Mouse (Mus musculus) ES-E14 (cell line): ENCODE results near the gene Hpdl. TPM values are rescaled to one million over a fixed set of nuclear protein-coding genes. Genes with fewer than 3 reads are reported as not detected.

Source experiments
- DNase-seq: peaks from one replicate; pipeline ENCODE4 v3.0.0-alpha.2; 2013; ENCODE audit warnings: low read depth, low spot score
- H3K27ac ChIP-seq: 2 replicates; pipeline ENCODE4 v1.5.1; 2012; ENCODE audit warnings: low read depth, mild to moderate bottlenecking, low read length, moderate library complexity, mixed read lengths; ENCODE audit not compliant: poor library complexity, insufficient read depth, severe bottlenecking
- H3K36me3 ChIP-seq: 2 replicates; pipeline ENCODE4 v1.6.1; 2012; ENCODE audit warnings: mild to moderate bottlenecking, low read length, moderate library complexity, mixed read lengths; ENCODE audit not compliant: control insufficient read depth, poor library complexity, insufficient read depth, severe bottlenecking
- H3K4me1 ChIP-seq, 2 experiments: fragments of 150-350 bp in 1 of 2; sonication (generic) in 1 of 2; 2 replicates each; pipeline ENCODE4 v1.6.1; 2012; ENCODE audit warnings: low read length in 2 of 2, mild to moderate bottlenecking in 1 of 2, mixed read lengths in 1 of 2; ENCODE audit not compliant: control insufficient read depth in 2 of 2, insufficient read depth in 2 of 2, poor library complexity in 1 of 2
- H3K4me3 ChIP-seq, 2 experiments: fragments of 150-350 bp in 1 of 2; sonication (generic) in 1 of 2; 2 replicates each; pipeline ENCODE4 v1.5.1; 2012; ENCODE audit warnings: low read length in 2 of 2, low read depth in 1 of 2, mild to moderate bottlenecking in 1 of 2, mixed read lengths in 1 of 2; ENCODE audit not compliant: insufficient read depth in 1 of 2, poor library complexity in 1 of 2, severe bottlenecking in 1 of 2
- H3K9ac ChIP-seq: 2 replicates; pipeline ENCODE4 v1.6.1; 2012; ENCODE audit warnings: low read depth, mild to moderate bottlenecking, low read length, mixed read lengths; ENCODE audit not compliant: poor library complexity, insufficient read depth, severe bottlenecking
- H3K9me3 ChIP-seq: fragments of 150-350 bp; sonication (generic); 2 replicates; pipeline ENCODE4 v1.6.1; 2012; ENCODE audit warnings: low read depth, mild to moderate bottlenecking, low read length; ENCODE audit not compliant: control insufficient read depth, insufficient read depth
- CHD2 ChIP-seq: IDR thresholded peaks from 2 replicates; pipeline ENCODE4 v1.6.1; 2014; ENCODE audit warnings: mild to moderate bottlenecking, low read depth, low read length, inconsistent platforms
- HCFC1 ChIP-seq: IDR thresholded peaks from 2 replicates; pipeline ENCODE4 v1.6.1; 2012; ENCODE audit warnings: low read length, inconsistent platforms, borderline replicate concordance; ENCODE audit not compliant: insufficient read depth
- MAFK ChIP-seq: IDR thresholded peaks from 2 replicates; pipeline ENCODE4 v1.6.1; 2014; ENCODE audit warnings: mild to moderate bottlenecking, low read depth, low read length, inconsistent platforms; ENCODE audit not compliant: insufficient read depth
- ZC3H11A ChIP-seq: IDR thresholded peaks from 2 replicates; pipeline ENCODE4 v1.6.1; 2012; ENCODE audit warnings: low read depth, mild to moderate bottlenecking, inconsistent platforms, low read length, borderline replicate concordance
- ZNF384 ChIP-seq: IDR thresholded peaks from 2 replicates; pipeline ENCODE4 v1.6.1; 2012; ENCODE audit warnings: low read depth, low read length, inconsistent platforms
- in situ Hi-C, 2 experiments: fragments of 600-800 bp; cut with MboI; formaldehyde crosslinking; loops; one replicate each; pipeline ENCODE4 v1.15.1; 2025; ENCODE audit warnings: low sequenced_read_pairs in 2 of 2, inconsistent platforms in 1 of 2; ENCODE audit not compliant: unreplicated experiment in 2 of 2
- total RNA-seq: library from RNA; depleted of rRNA; stranded (reverse); fragments of 300-350 nt; gene quantifications from 2 replicates; pipeline ENCODE4 v1.2.3, GENCODE M21; 2012

Hpdl gene
- total RNA-seq, 1 experiment, result 5.8 TPM

DNA sequence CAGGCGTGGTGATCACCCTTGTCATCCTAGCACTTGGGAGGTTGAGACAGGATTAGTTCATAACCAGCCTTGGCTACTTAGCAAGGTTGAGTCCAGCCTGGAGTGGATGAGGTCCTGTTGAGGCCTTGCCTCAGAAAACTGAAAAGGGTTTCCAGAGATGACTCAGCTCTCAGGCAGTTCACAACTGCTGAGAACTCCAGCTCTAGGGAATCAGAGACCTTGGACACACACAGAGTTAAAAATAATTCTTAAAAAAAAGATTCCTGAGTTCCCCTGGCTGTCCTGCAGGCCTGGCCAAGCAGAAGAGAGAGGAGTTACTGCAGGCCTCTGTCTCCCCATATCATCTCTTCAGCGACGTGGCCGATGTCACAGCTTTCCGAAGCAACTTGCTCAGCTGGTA lies 6.2 kb downstream of the Hpdl start:
- peaks cover 30% of the 10 kb centered on the region; the same call in 1 of the 2 replicates for H3K36me3 ChIP-seq
- in situ Hi-C loops, result loop anchor here in 1 of 2 experiments (25.0 kb wide), 1 partner anchor 322 kb away; the partner anchor contains the start of genes Btbd19, Plk3 and Tctex1d4
- H3K4me3 ChIP-seq, result no peak overlapping the region
- H3K4me1 ChIP-seq, result peaks cover 0 to 2% of the 10 kb centered on the region in 2 experiments; a peak in 1 of 4 replicates
- no peak overlapping the region for H3K27ac ChIP-seq
- no peak for DNase-seq
- H3K9ac ChIP-seq, result no peak overlapping the region
- TF ChIP-seq CHD2, result no peak
- TF ChIP-seq ZC3H11A, result no peak
- TF ChIP-seq ZNF384, result no peak
- no peak for TF ChIP-seq MAFK
- no peak for TF ChIP-seq HCFC1
- H3K9me3 ChIP-seq, result no peaks in the 10 kb centered on the region

- DNase-seq, result no peak
- Histone ChIP-seq H3K4me3 (no peak overlapping the region), H3K9ac (no peak overlapping the region), H3K9me3 (no peaks in the 10 kb centered on the region), H3K27ac (no peak overlapping the region), H3K4me1 (peaks cover 2 to 3% of the 10 kb centered on the region in 2 experiments; a peak in 2 of 4 replicates), H3K36me3 (peaks cover 12% of the 10 kb centered on the region; the same call in 1 of the 2 replicates)
- TF ChIP-seq HCFC1, result no peak
- in situ Hi-C loops, result loop anchor here in 1 of 2 experiments (25.0 kb wide), 1 partner anchor 326 kb away; the partner anchor contains the start of genes Btbd19, Plk3 and Tctex1d4
Observed at GRCm38 (mm10) chr4:116811012-116811411, 10.5 kb downstream of the Hpdl start.

DNA sequence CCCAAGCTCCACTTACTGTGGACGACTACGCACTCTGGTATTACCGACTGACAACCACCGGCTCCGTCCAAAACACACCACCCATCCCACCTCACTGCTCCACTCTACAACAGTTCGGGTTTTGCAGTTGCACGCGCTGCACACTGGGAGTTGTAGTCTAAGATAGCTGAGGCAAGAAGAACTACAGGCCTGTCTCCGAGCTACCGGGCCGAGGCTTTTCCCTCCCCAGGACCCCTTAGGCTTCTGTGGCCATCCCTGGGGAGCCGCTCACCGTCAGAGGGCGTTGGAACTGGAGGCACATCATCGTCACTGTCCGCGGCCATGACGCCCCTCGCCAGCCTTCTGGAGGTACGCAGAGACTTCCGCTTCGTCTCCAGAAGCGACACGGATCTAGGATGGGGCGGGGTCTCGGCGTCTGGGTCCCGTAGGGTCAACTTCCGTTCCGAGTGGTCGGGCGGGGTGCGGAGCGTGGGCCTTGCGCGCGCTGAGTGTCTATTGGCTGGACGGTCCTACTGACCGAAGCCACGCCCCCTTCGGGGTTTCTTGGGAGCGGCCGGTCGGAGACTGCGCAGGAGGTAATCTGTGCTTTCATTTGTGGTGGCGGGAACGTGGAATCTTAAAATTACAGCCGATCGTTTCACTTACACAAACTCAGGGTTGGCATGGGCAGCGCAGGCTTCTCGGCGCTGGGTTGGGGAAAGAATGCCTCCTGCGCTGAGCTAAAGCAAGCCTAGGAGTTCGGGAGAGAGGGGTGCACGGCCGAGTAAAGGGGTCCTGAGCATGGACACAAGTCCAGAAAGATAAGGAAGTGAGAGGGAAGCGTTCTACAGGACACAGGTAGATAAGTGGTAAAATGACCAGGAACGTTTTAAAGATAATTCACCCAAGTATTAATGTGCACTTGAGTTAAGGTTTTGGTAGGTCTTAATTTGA lies 14.0 kb downstream of the Hpdl start, which contains the start of the genes Toe1 and Mutyh:
TSS of gene Toe1 (minus strand) at position 444 of the 933 bp plus-strand sequence.
TSS of gene Mutyh (plus strand) at position 527 of the 933 bp plus-strand sequence.
- peak; percentile 98 for DNase-seq
- Histone ChIP-seq H3K9me3 (no peaks in the 10 kb centered on the region), H3K9ac (peak within 1 kb of the TSS; percentile 90), H3K36me3 (peaks cover 30% of the 10 kb centered on the region), H3K27ac (peak within 1 kb of the TSS; percentile 79), H3K4me1 (peaks cover 4 to 7% of the 10 kb centered on the region in 2 experiments; a peak in 3 of 4 replicates), H3K4me3 (peak within 1 kb of the TSS; percentile 80 to 100)
- peak; percentile 86 for TF ChIP-seq HCFC1
- no peak for TF ChIP-seq ZC3H11A
- in situ Hi-C loops, result loop anchor here in 1 of 2 experiments (25.0 kb wide), 1 partner anchor 330 kb away; the partner anchor contains the start of genes Btbd19, Plk3 and Tctex1d4

- H3K4me3 ChIP-seq, result no peak overlapping the region
- no peak overlapping the region for H3K9ac ChIP-seq
- DNase-seq, result no peak
- TF ChIP-seq ZC3H11A, result no peak
- no peak for TF ChIP-seq ZNF384
- TF ChIP-seq MAFK, result no peak
- TF ChIP-seq HCFC1, result no peak
- in situ Hi-C loops, result loop anchor here in 1 of 2 experiments (25.0 kb wide), 1 partner anchor 337 kb away; the partner anchor contains the start of genes Btbd19, Plk3 and Tctex1d4
- H3K4me1 ChIP-seq, result peaks cover 0 to 2% of the 10 kb centered on the region in 2 experiments; a peak in 1 of 4 replicates
- no peaks in the 10 kb centered on the region for H3K9me3 ChIP-seq
- peaks cover 30% of the 10 kb centered on the region for H3K36me3 ChIP-seq
- H3K27ac ChIP-seq, result no peak overlapping the region
Observed at GRCm38 (mm10) chr4:116799901-116800300, 21.6 kb downstream of the Hpdl start.
